Mouse (Mus musculus): Measurements from ENCODE around the gene Egfem1. TPM values are rescaled to one million over a fixed set of nuclear protein-coding genes. Genes with fewer than 3 reads are reported as not detected.

Gene Egfem1
- total RNA-seq, 2 experiments from 2014 or later = not detected

- DNase-seq = no peak
These were observed 520.3 kb downstream of the Egfem1 start for GRCm38 (mm10) chr3:29602140-29602539.

- DNase-seq = no peak
These were observed 526.9 kb downstream of the Egfem1 start for GRCm38 (mm10) chr3:29608713-29609112.

GRCm38 (mm10) chr3:29609174-29609573, 527.4 kb downstream of the Egfem1 start:
- no peak for DNase-seq

- DNase-seq = no peak
These were observed 537.8 kb downstream of the Egfem1 start for GRCm38 (mm10) chr3:29619586-29619985.

- DNase-seq = no peak
These were observed 558.0 kb downstream of the Egfem1 start for GRCm38 (mm10) chr3:29639819-29640218.

- no peak for DNase-seq
These were observed 585.0 kb downstream of the Egfem1 start for GRCm38 (mm10) chr3:29666796-29667195.

GRCm38 (mm10) chr3:29689367-29690285, 607.8 kb downstream of the Egfem1 start:
- DNase-seq = no peak

- no peak for DNase-seq
These were observed 619.3 kb downstream of the Egfem1 start for GRCm38 (mm10) chr3:29701126-29701525.

GRCm38 (mm10) chr3:29706816-29707215, 625.0 kb downstream of the Egfem1 start:
- no peak for DNase-seq

GRCm38 (mm10) chr3:29707467-29707866, 625.6 kb downstream of the Egfem1 start:
- DNase-seq = no peak

- peak in 1 of 2 experiments; percentile 6 for DNase-seq
These were observed 644.6 kb downstream of the Egfem1 start for GRCm38 (mm10) chr3:29726376-29726967.

GRCm38 (mm10) chr3:29730062-29730760, 648.4 kb downstream of the Egfem1 start:
- peak; percentile 2 to 8 for DNase-seq

- DNase-seq = no peak
These were observed 649.7 kb downstream of the Egfem1 start for GRCm38 (mm10) chr3:29731509-29731908.

- no peak for DNase-seq
These were observed 650.8 kb downstream of the Egfem1 start for GRCm38 (mm10) chr3:29732626-29733025.

- no peak for DNase-seq
These were observed 652.4 kb downstream of the Egfem1 start for GRCm38 (mm10) chr3:29734251-29734650.

- peak in 1 of 2 experiments; percentile 8 for DNase-seq
These were observed 657.5 kb downstream of the Egfem1 start for GRCm38 (mm10) chr3:29739292-29739691.

Small RNA genes lying within 50 kb of the gene (microRNA-seq; reads per million reads assigned to microRNA genes)
- gene Mir21b (0 reads per million in 2 experiments), gene Mir551b (0 reads per million in 2 experiments)

Other genes with a start within 250 kb of the Egfem1 start
- gene Gm1527, start 189.4 kb upstream of the Egfem1 start, total RNA-seq (2021) = not detected

Measured in heart, adult 18-20 months (tissue).